Mouse (Mus musculus) thymus, adult 2 months (tissue): ENCODE measurements around the gene Alg2.

Source experiments
- CTCF ChIP-seq: fragments of 200-500 bp; IDR thresholded peaks from 2 replicates; pipeline ENCODE4 v1.5.1; 2012; ENCODE audit warnings: mild to moderate bottlenecking, control low read depth, low read length, moderate library complexity, borderline replicate concordance; ENCODE audit not compliant: control insufficient read depth, poor library complexity, insufficient read depth; ENCODE audit errors: extremely low read depth
- POLR2A ChIP-seq: fragments of 200-500 bp; IDR thresholded peaks from 2 replicates; pipeline ENCODE4 v1.6.1; 2012; ENCODE audit warnings: mild to moderate bottlenecking, low read length, control low read depth, moderate library complexity; ENCODE audit not compliant: control insufficient read depth, poor library complexity, insufficient read depth; ENCODE audit errors: extremely low read depth

GRCm38 (mm10) chr4:47492311-47493086 lies 18.4 kb upstream of the Alg2 start:
- TF ChIP-seq CTCF = no peak
- TF ChIP-seq POLR2A = no peak
